Mouse (Mus musculus): ENCODE results near the gene Srek1.

Gene Srek1

GRCm38 (mm10) chr13:103726872-103727271 lies 47.5 kb downstream of the Srek1 start:
- no peak for DNase-seq (ENCODE audit: low read depth)

DNA sequence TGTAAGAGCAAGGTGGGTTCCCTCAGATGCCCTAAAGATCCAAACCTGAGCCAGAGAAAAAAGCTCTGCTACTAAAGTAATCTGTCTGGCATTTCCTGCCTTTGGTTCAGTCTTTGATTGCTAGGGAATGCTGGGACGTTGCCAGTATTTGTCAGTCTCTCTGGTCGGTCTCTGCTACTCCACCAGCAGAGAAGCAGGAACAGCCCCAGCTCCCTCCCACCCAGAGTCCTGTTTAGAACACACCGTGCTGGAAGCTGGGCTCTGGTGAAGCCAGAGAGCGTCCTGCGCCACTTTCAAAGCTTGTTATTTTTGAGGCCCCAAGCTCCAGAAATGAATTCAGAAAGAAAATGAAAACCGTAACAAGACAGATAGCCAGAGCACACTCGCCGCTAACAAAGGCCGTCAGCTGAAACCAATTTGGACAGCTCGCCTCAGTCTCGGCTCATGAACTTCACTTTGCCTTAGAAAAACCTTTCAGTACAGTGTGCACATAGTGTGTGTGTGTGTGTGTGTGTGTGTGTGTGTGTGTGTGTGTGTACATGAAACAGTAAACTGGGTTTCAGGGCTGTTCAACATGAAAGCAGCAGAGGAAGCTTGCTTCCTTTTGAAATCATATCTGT lies 62.9 kb downstream of the Srek1 start:
- DNase-seq (ENCODE audit: low read depth) = no peak

DNA sequence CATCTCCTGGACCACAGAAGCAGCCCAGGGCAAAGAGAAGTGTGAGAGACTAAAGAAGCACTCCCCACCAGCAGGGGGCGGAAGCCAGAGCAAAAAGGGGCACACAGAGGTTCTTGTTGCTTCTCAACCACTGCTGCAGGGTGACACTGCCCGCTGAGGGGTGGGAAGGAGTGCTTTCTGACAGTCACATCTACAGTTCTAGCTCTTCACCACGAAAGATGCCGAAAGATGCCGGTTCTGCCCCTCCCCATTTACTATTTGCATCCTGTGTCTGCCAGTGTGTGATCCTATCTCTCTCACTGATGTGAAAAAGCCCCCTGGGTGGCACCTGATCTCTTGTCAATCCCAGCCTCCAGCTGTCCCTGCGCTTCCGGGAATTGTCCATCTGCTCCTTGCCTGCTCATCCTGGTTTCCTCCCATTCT lies 64.0 kb downstream of the Srek1 start:
- peak; percentile 40 for DNase-seq (ENCODE audit: low read depth)

DNA sequence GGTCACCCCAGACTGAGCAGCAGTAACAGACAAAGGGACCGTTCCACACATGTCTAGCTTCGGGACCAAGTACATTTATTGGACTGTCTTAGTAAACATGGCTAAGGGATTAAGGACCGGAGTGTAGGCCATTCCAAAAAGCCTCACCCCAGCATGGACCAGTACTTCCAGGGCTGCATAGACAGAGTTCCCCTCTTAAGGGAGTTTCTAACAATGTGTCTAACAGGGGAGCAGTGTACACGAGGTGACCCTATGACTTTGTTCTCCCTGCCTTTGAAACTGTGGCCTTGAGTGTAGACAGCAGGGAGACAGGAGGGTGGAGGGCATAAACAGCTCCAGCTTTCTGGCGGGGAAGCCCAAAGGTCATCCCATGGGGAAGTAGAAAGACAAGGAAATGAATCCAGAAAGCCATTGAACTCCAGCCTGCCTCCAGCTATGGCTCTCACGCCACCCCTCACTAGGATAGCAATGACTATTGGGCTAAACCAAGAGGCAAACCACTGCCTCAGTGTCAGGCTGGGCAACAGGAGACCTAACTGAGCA lies 68.9 kb downstream of the Srek1 start:
- no peak for DNase-seq (ENCODE audit: low read depth)

DNA sequence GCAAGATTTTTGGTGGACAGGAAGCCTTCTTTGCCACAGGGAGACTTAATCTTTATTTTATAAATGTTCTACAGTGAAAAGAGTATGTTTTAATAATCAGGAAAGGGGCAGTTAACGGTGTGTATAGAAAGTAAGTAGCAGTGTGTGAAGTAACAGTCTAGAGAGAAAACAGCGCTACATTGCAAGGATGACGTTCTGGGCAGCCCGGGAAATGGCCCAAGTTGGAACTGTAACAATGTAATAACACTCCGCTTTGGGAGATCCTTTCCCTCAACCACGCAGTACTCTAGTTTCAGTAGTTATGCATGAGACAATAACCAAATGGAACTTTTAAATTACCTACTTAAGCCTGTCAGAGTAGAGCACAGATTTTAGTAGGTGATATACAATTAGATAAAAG lies 70.6 kb downstream of the Srek1 start:
- no peak for DNase-seq (ENCODE audit: low read depth)

- peak; percentile 63 for DNase-seq (ENCODE audit: low read depth)
These were observed 71.0 kb downstream of the Srek1 start for GRCm38 (mm10) chr13:103703386-103703785.

DNA sequence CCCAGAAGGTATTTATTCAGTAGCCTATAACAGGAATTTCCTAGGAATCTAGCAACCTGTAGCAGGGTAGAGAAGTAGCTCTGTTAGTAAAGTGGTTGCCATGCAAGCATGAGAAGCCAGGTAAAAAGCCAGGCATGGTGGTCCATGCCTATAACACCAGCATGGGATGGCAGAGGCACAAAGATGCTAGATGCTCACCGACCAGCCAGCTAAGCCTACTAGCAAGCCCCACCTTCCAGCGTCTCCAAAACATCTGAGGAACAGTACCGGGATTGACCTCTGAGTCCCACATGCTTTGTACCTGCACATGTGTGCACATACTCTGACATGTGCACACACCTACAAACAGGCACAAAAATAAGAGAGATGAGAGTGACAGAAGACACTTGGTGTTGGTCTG lies 72.1 kb downstream of the Srek1 start:
- DNase-seq (ENCODE audit: low read depth) = no peak

- DNase-seq (ENCODE audit: low read depth) = no peak
These were observed 73.7 kb downstream of the Srek1 start for GRCm38 (mm10) chr13:103700752-103701151.

DNA sequence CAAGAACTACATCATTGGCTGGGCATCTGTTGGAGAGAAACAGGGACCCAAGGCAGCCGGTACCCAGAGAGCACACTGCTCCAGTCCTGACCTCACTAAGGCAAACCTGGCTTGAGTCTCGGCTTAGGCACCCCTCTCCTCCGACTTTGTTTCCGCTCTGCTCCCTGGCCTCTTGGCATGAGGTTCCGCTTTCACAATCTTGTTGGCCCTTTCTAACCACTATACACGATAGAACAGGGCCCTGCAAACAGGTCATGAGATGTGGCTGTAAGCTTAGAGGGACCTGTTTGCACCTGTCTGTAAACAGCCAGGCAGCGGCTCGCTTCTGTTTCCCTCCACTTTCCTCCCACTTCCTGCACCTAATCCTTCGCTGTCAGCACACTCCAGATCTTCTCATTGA lies 76.4 kb downstream of the Srek1 start:
- DNase-seq (ENCODE audit: low read depth) = no peak

DNA sequence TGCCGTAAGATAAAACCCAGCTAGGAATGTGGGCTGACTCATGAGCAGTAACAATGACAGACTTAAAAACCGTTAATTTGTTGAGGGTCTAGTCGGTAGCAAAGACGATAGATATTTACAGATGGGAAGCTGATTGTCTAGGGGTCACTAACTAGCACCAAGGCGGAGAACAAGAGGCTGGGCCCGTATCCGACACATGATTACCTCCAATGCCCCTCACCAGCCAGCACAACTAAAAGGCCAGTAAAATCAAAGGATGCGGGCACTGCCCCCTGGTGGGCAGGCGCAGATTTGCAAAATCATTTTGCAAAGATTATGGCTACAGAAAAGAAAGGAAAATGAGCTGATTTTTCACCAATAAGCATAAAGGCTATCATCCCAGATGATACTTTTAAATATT lies 78.2 kb downstream of the Srek1 start:
- peak; percentile 33 for DNase-seq (ENCODE audit: low read depth)

DNA sequence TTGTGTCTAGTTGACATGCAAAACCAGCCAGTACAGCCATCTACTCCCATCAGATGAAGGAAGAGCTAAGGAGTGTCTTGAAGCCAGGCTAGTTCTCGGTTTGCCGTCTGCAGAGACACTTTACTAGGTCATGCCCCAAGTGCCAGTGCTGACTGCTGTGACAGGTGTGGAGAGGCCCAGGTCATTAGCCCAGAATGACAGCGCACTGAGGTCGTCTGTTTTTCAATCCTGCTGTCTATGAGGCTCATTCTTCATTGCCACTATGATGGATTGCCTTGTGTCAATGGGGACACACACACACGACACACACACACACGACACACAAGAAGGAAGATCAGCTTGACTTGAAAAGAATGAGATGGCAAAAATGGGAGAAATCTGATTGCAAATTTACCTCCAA lies 79.0 kb downstream of the Srek1 start:
- DNase-seq (ENCODE audit: low read depth) = no peak
